Mouse (Mus musculus) cerebellum, adult 18-20 months (tissue): ENCODE measurements around the gene Zfp683.
A peak's percentile ranks its signal among the peaks of the same experiment; 100 is the strongest.

ENCODE experiments used
- DNase-seq, 2 experiments: peaks; one replicate each; pipeline ENCODE4 v3.0.0; 2021

Gene Zfp683

GRCm38 (mm10) chr4:134053538-134053937 is at the start of gene Zfp683:
TSS of gene Zfp683 (plus strand) at chr4:134053838.
- DNase-seq = no peak

- no peak for DNase-seq
These were observed 47.9 kb upstream of the Zfp683 start for GRCm38 (mm10) chr4:134005581-134006358.

DNA sequence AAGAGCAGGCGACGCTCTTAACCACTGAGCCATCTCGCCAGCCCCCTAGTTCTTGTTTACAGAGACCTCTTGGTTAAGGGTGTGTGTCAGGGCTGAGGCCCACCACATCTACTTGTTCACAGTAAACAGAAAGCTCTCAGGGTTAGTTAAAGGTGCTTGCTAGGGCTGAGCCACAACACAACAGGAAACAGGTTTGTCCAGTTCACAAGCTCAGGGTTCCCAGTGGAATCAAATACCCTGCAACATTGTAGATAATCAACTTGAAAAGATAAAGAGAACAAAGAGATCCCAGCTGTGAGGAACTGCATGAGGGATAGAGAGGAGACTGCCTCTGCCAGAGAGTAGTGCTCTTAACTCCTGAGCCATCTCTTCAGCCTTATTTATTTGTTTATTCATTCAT is 46.8 kb upstream of the Zfp683 start:
- no peak for DNase-seq

DNA sequence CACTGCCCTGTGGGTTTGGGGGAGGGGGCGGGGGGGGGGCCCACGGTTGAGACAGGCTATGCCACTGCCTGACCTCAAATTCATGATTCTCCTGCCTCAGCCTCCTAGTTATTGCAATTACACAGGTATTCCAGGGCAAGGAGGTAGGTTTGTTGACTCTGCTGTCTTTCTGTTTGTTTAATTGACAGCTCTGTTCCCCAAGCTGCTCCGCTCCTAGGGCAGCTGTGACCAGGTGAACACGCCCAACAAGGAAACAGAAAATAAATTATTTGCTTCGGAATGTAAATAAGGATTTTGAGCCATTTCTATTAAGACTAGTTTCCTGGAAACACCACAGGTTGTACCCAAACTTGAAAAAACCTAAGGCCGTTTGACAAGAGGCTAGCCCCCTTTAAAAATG is 43.9 kb upstream of the Zfp683 start:
- no peak for DNase-seq

DNA sequence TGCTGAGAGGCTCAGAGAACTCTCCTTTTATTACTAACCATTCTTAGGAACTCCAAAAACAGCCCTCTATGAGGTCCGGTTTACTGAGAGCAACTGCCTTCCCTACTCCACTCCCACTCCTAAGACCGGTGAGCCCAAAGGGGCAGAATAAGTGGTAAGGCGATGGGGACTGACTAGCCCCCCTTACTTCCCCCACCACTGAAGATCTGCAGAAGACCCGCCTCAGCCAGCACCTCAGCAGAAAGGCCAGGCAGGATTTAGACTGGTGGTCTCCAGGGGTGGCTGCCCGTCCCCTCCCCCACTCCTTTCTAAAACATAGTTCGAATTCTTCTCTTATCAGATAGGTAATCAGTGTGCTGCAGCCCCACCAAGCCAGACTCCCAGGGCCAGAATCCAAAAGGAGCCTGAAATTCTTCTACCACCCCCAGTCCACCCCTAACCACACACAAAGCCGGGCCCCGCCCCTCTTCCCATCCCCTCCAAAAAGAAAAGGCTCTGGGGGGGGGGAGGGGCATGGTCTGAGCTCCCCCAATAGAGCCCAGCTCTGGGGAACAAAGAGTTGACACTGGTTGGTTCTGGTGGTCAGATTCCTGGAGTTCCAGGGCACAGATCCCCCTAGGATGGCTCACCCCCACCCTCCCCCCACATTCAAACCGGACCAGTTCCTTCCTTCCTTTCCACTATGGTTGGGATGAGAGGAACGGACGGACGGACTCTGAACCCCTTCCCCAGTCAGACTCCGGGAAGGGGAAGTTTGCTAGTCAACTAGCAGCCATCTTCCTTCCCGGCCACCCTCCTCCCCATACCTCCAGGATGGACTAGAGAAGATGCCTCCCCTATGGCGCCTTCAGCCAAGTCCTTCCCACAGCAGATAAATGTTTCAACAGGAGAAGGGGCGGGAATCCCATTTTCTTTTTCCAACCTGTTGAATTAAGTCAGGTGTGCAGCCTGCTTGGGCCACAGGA is 41.9 kb upstream of the Zfp683 start:
- DNase-seq = no peak

GRCm38 (mm10) chr4:134012858-134013528 is 40.6 kb upstream of the Zfp683 start:
- no peak for DNase-seq

GRCm38 (mm10) chr4:134016208-134016607 is 37.4 kb upstream of the Zfp683 start:
- DNase-seq = no peak

- DNase-seq = no peak
These were observed 36.9 kb upstream of the Zfp683 start for GRCm38 (mm10) chr4:134016767-134017166.

DNA sequence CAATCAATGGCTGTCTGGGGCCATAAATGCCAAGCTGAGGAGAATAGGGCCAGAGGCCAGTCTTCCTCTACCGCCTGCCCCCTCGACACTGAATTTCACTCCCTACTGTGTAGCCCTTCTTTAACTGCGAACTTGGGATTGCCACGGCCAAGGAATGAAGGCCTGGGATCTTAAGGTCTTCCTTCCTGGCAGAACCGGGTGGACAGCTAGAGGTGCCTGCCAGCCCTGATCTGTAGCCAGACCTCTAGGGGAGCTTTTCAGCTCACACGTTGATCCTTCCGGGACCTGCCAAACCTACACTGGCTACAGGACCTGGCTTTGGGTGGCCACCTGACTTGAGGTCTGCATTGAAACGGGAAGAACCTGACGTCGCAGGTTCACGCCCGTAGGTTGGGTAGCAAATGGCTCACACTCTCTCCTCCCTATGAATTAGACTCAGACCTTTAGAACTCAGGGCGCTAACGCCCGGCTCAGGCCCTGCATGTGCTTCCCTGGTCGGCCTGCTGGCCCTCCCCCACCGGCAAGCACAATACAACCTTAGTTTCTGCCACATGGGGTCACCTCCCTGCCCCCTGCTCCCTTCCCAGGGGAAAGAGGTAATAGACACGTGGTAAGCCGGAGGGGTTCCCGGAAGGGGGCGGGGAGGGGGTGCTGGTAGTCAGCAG is 36.3 kb upstream of the Zfp683 start:
- no peak for DNase-seq

- no peak for DNase-seq
These were observed 35.4 kb upstream of the Zfp683 start for GRCm38 (mm10) chr4:134018038-134018778.

DNA sequence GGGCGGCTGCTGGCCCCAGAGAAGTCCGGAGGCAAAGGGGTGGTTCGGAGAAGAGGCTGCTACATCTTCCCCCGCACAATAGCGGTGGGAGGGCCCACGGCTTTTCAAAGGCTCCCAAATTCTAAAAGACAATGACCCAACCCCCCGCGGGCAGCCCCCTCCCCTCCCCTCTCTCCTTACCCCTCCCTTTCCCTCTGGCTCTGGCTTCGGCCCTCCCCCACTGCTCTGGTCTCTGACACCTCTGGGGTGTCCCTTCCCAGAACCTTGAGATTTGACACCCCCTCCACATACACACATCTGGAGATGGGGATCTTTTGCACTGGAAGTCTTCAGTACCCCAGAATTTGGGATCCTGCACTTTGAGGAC is 34.9 kb upstream of the Zfp683 start, which contains the start of gene Lin28a:
TSS of gene Lin28a (minus strand) at position 63 of the 367 bp plus-strand sequence.
- no peak for DNase-seq

DNA sequence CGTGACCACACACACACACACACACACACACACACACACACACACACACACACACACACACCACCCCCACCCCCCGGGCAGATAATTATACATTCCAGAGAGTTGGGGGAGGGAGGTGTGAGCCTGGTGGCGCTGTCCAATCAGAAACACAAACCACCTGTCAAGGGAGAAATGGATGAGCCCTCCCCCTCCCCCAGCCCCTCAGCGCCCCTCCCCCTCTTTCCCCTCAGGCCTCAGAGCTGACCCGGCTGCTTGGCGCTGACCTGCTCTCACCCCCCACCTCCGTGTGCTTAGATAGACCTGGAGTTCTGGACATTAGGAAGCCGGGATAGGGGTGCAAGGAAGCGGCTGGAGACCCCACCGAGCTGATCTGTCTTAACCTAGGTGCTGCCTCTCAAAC is 34.4 kb upstream of the Zfp683 start:
- no peak for DNase-seq

DNA sequence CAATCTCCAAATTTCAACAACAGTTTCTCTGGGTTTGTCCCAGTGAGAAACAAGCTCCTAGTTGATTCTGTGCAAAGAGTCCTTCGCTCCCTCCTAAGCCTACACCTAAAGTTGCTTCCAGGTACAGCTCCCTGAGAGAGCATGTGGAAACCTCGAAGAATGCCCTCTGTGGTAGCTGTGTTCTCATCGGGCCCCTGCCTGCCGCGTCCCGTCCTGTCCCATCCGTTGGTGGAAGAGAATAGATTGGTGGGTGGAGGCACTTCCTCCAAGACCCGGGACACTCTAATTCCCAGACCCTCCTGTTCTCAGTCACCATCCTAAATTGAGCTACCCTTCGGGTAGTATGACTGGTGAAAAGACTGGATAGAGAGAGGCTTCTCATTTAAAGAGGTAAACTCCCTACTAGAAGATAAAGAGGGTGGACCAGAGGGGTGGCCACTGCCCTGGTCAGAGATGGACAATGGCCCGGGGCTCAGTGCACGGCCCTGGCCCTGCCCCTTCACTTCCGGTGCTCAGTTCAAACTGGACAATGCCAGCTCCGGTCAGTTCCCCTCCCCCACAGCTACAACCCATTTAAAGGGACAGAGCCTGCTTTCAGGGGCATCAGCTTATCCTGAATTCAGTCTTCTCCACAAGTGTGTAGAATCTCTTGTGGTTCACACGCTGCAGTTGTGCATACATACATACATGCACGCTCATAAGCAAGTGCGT is 33.8 kb upstream of the Zfp683 start:
- peak; percentile 75 to 77 for DNase-seq

- peak in 1 of 2 experiments; percentile 12 for DNase-seq
These were observed 33.0 kb upstream of the Zfp683 start for GRCm38 (mm10) chr4:134020621-134021020.

DNA sequence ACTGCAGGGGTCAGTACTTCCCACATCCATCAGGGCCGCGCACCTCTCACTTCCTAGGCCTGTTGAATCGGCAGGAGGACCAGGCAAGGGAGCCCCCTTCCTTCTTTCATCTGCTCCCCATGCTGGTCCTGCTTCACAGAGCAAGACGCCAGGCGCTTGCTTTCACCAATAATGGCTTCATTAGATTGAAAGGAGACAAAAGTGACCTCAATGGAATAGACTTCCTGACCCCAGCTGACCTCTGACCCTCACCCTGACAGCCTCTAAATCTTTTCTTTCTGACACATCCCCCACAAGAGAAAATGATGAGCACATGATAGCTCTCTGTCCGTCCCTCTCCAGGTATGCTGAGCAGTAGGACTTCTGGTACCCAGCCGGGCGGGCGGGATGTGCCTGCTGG is 27.8 kb upstream of the Zfp683 start:
- DNase-seq = no peak

- DNase-seq = peak; percentile 75 to 88
These were observed 17.7 kb upstream of the Zfp683 start for GRCm38 (mm10) chr4:134035953-134036352.

DNA sequence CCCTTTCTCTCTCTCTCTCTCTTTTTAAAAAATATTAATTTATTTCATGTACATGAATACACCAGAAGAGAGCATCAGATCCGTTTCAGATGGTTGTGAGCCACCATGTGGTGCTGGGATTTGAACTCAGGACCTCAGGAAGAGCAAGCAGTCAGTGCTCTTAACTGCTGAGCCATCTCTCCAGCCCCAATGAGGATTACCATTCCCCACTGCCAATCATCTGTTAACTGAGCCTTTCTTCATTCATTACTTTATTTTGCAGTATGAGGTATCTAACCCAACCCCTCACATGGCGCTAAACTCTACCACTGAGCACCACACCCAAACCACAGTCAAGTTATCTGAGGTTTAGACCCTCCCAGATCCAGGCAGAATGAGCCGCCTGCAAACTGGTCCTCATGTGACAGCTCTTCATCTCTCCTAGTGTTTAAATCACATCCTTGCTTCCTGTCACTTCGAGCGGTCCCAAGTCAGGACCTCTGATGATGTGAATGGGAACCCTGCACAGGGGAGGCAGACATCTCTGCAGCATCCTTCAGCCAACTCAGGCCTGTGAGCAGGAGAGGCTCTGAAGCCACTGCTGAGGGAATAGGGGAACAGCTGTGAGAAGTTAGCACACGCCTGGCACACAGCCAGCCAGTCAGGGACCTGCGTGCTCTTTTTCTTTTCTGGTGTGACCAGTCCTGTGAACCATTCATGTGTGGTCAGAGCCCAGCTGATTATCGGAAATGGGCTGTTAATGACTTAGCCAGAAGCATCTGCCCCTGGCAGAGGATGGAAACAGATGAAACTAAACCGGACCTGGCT is 12.1 kb upstream of the Zfp683 start:
- DNase-seq = no peak

DNA sequence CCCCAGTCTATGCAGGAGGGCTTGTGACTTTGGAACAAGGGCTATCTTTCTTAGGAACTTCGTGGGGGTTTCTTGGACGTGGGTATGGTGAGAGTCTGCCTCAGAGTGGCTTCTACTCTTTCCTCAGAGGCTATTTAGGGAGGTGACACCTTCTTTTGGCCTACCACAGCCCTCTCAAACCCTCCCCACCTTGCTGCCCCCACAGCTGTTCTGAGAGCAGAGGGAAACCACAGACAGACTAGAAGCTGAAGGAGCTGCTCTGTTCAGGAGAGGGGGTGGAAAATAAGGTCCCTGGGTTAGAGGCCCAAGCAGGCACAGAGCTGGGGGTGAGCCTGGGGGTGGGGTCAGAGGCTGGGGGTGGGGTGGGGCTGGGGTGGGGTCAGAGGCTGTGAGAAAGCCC is 10.6 kb upstream of the Zfp683 start:
- no peak for DNase-seq

DNA sequence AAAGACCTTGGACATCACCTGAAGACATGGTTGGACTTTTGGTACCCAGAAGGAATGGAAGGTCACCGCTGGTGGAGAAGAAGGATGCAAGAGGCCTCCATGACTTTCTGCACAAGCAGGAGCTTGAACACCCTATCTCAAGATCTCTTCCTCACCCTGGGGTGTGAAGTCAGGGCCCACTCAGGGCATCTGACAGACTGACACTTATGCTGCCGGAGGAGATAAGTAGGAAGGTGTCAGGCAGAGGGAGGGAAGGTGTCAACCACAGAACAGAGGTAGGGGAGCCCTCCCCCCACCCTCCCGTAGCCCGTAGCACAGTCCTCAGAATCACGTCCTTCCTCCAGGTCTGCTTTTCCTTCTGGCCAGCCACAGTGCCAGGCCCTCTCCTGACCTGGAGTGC is 6.0 kb upstream of the Zfp683 start:
- DNase-seq = no peak

- no peak for DNase-seq
These were observed 1.7 kb upstream of the Zfp683 start for GRCm38 (mm10) chr4:134051912-134052311.
